Mouse (Mus musculus) hindbrain, embryonic 11.5 days (tissue): ENCODE data around the gene Galnt10. TPM values are rescaled to one million over a fixed set of nuclear protein-coding genes. Genes with fewer than 3 reads are reported as not detected.

Source experiments
- ATAC-seq: fragments of 200-750 bp; cut with Nextera tagmentation; 2 replicates; pipeline ENCODE4 v1.8.0; 2017; ENCODE audit warnings: mild to moderate bottlenecking, moderate TSS enrichment, moderate library complexity; ENCODE audit not compliant: low FRiP score
- DNase-seq: peaks from one replicate; pipeline ENCODE4 v3.0.0-alpha.2; 2015; ENCODE audit warnings: low spot score
- H3K27ac ChIP-seq: fragments of 300-500 bp; sonication (generic); 2 replicates; pipeline ENCODE4 v1.5.1; 2014; ENCODE audit warnings: mild to moderate bottlenecking, low read depth, low read length
- H3K27me3 ChIP-seq: fragments of 300-500 bp; sonication (generic); 2 replicates; pipeline ENCODE4 v1.6.1; 2014; ENCODE audit warnings: mild to moderate bottlenecking, low read length, moderate library complexity, mixed read lengths; ENCODE audit not compliant: control insufficient read depth, insufficient read depth
- H3K36me3 ChIP-seq: fragments of 300-500 bp; sonication (generic); 2 replicates; pipeline ENCODE4 v1.6.1; 2014; ENCODE audit warnings: mild to moderate bottlenecking, low read length, moderate library complexity, mixed read lengths; ENCODE audit not compliant: control insufficient read depth, insufficient read depth
- H3K4me1 ChIP-seq: fragments of 300-500 bp; sonication (generic); replicated peaks from 2 replicates; pipeline ENCODE4 v1.6.1; 2014; ENCODE audit warnings: low read length, mixed read lengths; ENCODE audit not compliant: control insufficient read depth, insufficient read depth
- H3K4me2 ChIP-seq: fragments of 300-500 bp; sonication (generic); replicated peaks from 2 replicates; pipeline ENCODE4 v1.6.1; 2014; ENCODE audit warnings: mild to moderate bottlenecking, low read depth, low read length
- H3K4me3 ChIP-seq: fragments of 300-500 bp; sonication (generic); 2 replicates; pipeline ENCODE4 v1.5.1; 2014; ENCODE audit warnings: low read depth, low read length
- H3K9ac ChIP-seq: fragments of 300-500 bp; sonication (generic); 2 replicates; pipeline ENCODE4 v1.6.1; 2014; ENCODE audit warnings: low read depth, low read length
- H3K9me3 ChIP-seq: fragments of 300-500 bp; sonication (generic); 2 replicates; pipeline ENCODE4 v1.6.1; 2016; ENCODE audit warnings: low read length; ENCODE audit not compliant: control insufficient read depth
- WGBS: fragments of 180-500 bp; shearing (Covaris S2); extraction: QIAGEN DNeasy Blood & Tissue Kit; methylation state at CpG from one replicate; pipeline ENCODE4 v1.1.7; 2014; 5-methylcytosine and 5-hydroxymethylcytosine counted together
- polyA plus RNA-seq: library from polyadenylated mRNA; unstranded; fragments of >200 nt; fragmentation: Nextera tagmentation; extraction: Ambion mirVana; gene quantifications from 2 replicates; pipeline ENCODE4 v1.2.1, GENCODE M21; 2014

The Galnt10 gene
- polyA plus RNA-seq, 1 experiment from 2014 or later, result 9.7 TPM

DNA sequence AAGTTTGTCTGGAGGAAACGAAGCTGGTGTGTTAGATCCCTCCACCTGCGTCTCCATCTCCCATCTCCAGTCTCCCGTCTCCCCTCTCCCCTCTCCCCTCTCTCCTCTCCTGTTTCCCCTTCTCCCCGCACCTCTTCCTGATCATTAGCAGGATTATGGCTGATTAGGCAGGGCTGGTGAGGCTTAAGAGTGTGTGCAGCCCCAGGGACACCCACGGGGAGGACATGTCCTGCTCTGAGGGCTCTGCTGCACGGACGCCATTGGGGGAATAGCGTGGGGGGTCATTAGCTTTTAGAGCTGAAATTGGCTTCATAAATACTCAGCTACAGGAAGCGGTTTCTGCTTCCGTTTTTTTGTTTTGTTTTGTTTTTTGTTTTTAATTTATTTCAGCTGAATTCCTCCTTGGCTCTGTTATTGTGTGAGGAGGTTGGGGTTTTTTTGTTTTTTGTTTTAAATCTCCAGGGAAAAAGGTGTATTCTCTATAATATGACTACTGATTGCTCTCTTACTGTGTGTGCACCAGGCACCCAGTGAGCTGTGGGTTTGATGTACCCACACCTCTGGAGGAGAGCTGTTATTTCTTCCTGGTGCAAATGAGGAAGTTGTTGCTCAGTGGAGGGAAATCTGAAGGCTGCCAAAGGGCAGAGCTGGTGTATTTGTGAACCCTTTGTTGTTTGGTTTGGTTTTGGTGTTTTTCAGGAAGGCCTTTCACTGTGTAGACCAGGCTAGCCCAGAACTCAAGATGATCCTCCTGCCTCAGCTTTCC lies 40.6 kb downstream of the Galnt10 start:
- no peak for DNase-seq
- no peaks in the 10 kb centered on the region for H3K36me3 ChIP-seq
- ATAC-seq, result no peak
- WGBS, result 61% methylated on average over 10 of the region's 10 CpGs
- H3K9me3 ChIP-seq, result no peaks in the 10 kb centered on the region
- H3K27me3 ChIP-seq, result no peaks in the 10 kb centered on the region
- no peak overlapping the region for H3K9ac ChIP-seq
- H3K4me2 ChIP-seq, result no peak overlapping the region
- no peak overlapping the region for H3K27ac ChIP-seq
- no peak overlapping the region for H3K4me3 ChIP-seq
- H3K4me1 ChIP-seq, result no peaks in the 10 kb centered on the region

DNA sequence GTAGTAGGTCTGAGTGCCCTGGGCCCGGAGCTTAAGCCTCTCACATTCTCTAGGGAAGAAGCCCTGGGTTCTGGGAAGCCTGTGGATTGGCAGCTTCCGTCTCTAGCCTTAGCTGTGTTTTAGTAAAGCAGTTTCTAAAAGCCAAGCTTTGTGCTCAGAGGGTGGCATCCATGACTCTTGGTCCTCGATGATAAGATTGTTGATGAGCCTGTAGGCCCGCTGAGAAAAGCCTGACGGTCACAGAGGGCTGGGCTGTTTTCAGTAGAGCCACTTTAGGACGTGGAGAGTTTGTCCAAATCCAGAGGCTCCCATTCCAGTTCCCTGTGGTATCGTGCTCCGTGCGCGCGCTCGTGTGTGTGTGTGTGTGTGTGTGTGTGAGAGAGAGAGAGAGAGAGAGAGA lies 41.6 kb downstream of the Galnt10 start:
- ATAC-seq, result no peak
- H3K36me3 ChIP-seq, result no peaks in the 10 kb centered on the region
- H3K4me1 ChIP-seq, result no peaks in the 10 kb centered on the region
- no peak overlapping the region for H3K27ac ChIP-seq
- H3K27me3 ChIP-seq, result no peaks in the 10 kb centered on the region
- DNase-seq, result no peak
- 85% methylated on average over 12 of the region's 12 CpGs for WGBS
- no peak overlapping the region for H3K4me3 ChIP-seq
- no peaks in the 10 kb centered on the region for H3K9me3 ChIP-seq
- H3K9ac ChIP-seq, result no peak overlapping the region
- H3K4me2 ChIP-seq, result no peak overlapping the region

DNA sequence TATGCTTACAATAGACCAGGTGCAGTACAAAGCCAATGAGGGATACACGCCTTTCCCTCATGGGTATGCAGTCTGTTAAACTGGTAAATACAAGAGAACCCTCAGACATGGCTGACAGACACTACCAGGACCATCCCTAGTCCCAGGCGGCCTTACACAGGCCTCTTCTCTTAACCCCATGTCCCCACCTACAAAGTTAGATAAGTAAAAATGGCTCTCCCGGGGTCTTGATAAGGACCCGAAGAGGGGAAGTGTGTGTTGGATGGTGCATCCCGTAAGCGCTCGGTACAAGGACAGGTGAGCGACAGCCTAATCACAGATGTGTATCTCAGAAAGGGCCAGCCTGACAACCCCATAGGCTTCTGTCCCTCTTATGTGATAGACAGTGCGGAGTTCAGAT lies 42.0 kb downstream of the Galnt10 start:
- 95% methylated on average over 9 of the region's 9 CpGs for WGBS
- no peak overlapping the region for H3K27ac ChIP-seq
- H3K4me3 ChIP-seq, result no peak overlapping the region
- no peaks in the 10 kb centered on the region for H3K9me3 ChIP-seq
- ATAC-seq (no peak), DNase-seq (no peak)
- H3K36me3 ChIP-seq, result no peaks in the 10 kb centered on the region
- H3K9ac ChIP-seq, result no peak overlapping the region
- H3K4me2 ChIP-seq, result no peak overlapping the region
- H3K4me1 ChIP-seq, result no peaks in the 10 kb centered on the region
- no peaks in the 10 kb centered on the region for H3K27me3 ChIP-seq

DNA sequence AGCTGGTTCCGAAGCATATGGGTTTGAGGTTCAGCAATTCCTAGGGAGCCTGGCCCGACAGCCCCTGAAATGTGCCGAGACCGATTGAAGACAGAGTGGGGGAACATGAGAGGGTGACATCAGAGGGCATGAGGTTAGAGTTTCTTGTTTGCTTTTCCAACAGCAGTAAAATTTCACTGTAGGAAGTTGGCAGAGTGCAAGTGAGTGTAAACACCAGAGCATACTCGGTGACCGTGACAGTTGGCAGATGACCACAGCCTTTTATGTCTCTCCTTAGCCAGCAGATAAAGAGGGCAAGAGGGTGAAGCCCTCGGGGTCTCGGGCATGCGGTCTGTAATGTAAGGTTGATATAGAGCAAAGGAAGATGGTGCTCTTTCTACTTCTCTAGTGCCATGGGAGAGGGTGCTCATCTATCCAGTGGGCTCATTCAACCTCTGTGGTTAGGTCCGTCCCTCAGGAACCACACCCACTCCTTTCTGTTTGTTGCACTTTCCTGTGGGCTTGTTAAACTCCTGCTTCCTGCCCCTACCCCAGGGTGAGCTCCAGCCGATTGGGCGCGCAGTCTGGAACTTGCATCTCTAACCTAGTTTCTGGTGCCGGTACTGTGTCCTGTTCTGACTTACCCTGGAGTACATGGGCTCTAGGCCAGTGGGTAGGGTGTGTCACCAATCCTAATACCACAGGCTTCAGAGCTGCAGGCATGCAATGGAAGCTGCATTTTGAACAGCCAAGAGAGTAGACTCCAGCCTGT lies 43.1 kb downstream of the Galnt10 start:
- 80% methylated on average over 14 of the region's 14 CpGs for WGBS
- Histone ChIP-seq H3K4me3 (no peak overlapping the region), H3K36me3 (no peaks in the 10 kb centered on the region), H3K9ac (no peak overlapping the region), H3K4me1 (no peaks in the 10 kb centered on the region), H3K9me3 (no peaks in the 10 kb centered on the region), H3K27me3 (no peaks in the 10 kb centered on the region), H3K27ac (no peak overlapping the region), H3K4me2 (no peak overlapping the region)
- no peak for ATAC-seq
- no peak for DNase-seq

DNA sequence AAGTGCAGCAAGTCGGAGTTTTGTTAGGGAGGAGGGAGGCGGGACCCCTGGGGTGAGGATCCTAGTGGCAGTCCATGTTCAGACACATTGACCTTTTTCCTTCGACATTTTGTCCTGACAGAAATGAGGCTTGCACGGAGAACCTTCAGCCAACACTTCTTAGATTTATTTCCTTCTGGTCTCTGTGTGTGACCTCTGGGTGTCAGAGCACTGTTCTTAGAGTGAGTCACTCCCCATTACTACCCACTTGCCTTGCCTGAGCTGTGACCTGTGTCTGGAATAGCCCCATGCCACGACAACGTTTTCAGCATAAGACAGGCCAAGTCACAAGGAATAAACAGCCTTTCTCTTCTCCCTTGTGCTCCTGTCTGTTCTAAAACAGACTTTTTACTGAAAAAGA lies 44.6 kb downstream of the Galnt10 start:
- no peak overlapping the region for H3K4me2 ChIP-seq
- peaks cover 2% of the 10 kb centered on the region; the same call in 1 of the 2 replicates for H3K27me3 ChIP-seq
- H3K4me1 ChIP-seq, result no peaks in the 10 kb centered on the region
- ATAC-seq, result no peak
- 56% methylated on average over 6 of the region's 6 CpGs for WGBS
- DNase-seq, result no peak
- H3K9ac ChIP-seq, result no peak overlapping the region
- no peaks in the 10 kb centered on the region for H3K9me3 ChIP-seq
- H3K4me3 ChIP-seq, result no peak overlapping the region
- H3K27ac ChIP-seq, result no peak overlapping the region
- no peaks in the 10 kb centered on the region for H3K36me3 ChIP-seq

DNA sequence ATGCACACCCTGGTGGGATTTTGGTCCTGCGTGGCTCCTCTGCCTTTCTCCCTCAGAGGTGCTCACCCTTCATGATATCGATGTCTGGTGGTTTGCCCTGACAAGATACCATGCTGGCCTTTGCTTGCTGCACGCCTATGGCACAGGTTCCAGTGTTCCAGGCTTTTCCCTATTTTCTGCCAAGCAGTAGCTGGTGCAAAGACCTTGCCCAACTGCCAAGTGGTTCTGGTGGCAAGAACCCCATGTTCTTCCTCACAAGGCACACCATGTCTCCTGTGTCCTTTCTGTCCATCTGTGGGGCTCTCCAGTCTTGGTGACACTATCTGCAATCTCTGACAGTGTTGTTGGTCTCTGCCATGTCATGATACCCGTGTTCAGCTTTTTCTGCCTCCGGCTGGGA lies 45.6 kb downstream of the Galnt10 start:
- Histone ChIP-seq H3K4me3 (no peak overlapping the region), H3K9ac (no peak overlapping the region), H3K4me2 (no peak overlapping the region), H3K4me1 (no peaks in the 10 kb centered on the region), H3K9me3 (no peaks in the 10 kb centered on the region), H3K36me3 (no peaks in the 10 kb centered on the region), H3K27ac (no peak overlapping the region), H3K27me3 (peaks cover 2% of the 10 kb centered on the region; the same call in 1 of the 2 replicates)
- WGBS, result 92% methylated on average over 5 of the region's 5 CpGs
- DNase-seq (no peak), ATAC-seq (no peak)

DNA sequence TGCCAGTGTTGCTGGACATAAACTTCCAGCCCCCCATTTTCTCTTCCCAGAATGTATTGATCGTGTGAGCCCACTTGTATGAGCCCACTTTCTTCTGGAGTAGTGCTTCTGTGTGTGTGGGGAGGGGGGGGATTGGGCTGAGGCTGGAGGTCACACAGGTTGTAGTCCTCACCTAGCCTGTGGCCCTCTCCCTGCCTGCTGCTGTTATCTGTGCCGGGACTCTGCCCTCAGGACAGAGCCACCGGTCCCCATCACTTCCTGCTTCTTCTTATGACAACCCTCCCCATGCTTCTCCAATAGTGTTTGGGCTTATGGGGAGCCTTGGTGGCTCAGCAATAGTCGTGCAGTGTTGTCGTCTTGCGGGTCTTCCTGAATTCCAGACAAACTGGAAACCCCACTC lies 46.7 kb downstream of the Galnt10 start:
- DNase-seq (no peak), ATAC-seq (no peak)
- Histone ChIP-seq H3K27me3 (peaks cover 2% of the 10 kb centered on the region; the same call in 1 of the 2 replicates), H3K36me3 (no peaks in the 10 kb centered on the region), H3K4me2 (no peak overlapping the region), H3K4me3 (no peak overlapping the region), H3K9ac (no peak overlapping the region), H3K4me1 (peaks cover 4% of the 10 kb centered on the region), H3K27ac (no peak overlapping the region), H3K9me3 (no peaks in the 10 kb centered on the region)
- WGBS, result 79% methylated on average over 6 of the region's 6 CpGs

DNA sequence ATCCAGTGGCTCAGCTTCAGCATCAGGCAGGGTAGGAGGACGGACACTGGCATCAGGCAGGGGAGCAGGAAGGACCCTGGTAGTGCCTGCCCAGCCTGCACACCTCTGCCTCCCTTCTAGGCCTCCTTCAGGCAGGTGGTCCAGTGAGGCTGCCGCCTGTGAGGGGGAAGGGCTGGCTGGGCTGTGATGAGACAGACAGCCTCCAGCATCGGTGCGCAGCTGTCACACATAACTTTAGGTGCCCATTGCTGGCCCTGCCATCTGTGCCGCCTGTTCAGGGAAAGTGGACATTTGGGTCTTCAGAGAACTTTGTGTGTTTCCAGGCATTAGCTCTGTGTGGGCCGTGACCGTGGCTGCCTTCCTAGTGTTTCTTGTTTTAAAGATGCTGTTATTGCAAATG lies 47.5 kb downstream of the Galnt10 start:
- DNase-seq (no peak), ATAC-seq (no peak)
- Histone ChIP-seq H3K4me1 (peaks cover 7% of the 10 kb centered on the region), H3K4me3 (no peak overlapping the region), H3K36me3 (no peaks in the 10 kb centered on the region), H3K27ac (no peak overlapping the region), H3K9me3 (no peaks in the 10 kb centered on the region), H3K4me2 (no peak overlapping the region), H3K9ac (no peak overlapping the region), H3K27me3 (peaks cover 2% of the 10 kb centered on the region; the same call in 1 of the 2 replicates)
- 70% methylated on average over 7 of the region's 7 CpGs for WGBS

DNA sequence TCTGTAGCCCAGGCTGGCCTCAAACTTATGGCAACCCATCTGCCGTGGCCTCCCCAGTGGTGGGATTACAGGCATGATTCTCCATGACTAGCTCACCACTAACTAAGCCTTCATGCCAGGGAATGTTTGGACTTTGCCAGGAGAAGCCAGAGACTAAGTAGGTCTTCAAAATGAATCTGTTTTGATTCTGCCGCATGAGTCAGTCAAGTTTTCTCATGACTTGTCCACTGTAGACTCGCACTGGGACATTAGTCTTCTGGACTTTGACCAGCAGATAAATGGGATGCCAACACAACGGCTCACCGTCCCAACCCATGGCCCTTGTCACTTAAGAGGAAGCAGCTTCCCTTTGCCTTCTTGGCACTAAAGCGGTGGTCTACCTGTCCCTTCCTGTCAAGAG lies 49.2 kb downstream of the Galnt10 start:
- ATAC-seq (no peak), DNase-seq (no peak)
- H3K4me1 ChIP-seq, result peaks cover 7% of the 10 kb centered on the region
- H3K4me2 ChIP-seq, result no peak overlapping the region
- H3K9ac ChIP-seq, result no peak overlapping the region
- no peak overlapping the region for H3K27ac ChIP-seq
- no peaks in the 10 kb centered on the region for H3K9me3 ChIP-seq
- H3K4me3 ChIP-seq, result no peak overlapping the region
- 98% methylated on average over 6 of the region's 6 CpGs for WGBS
- no peaks in the 10 kb centered on the region for H3K36me3 ChIP-seq
- H3K27me3 ChIP-seq, result peaks cover 2% of the 10 kb centered on the region; the same call in 1 of the 2 replicates
